Mouse (Mus musculus): ENCODE data around the gene Dennd5a. TPM values are rescaled to one million over a fixed set of nuclear protein-coding genes. Genes with fewer than 3 reads are reported as not detected.

The Dennd5a gene
- total RNA-seq, 2 experiments from 2014 or later: 134 to 147 TPM

- intact Hi-C loops (cut with DNase I): no loop called here
- DNase-seq: no peak
These were observed 110.4 kb downstream of the Dennd5a start for GRCm38 (mm10) chr7:109849750-109850434.

- no peak for DNase-seq
- intact Hi-C loops (cut with DNase I): no loop called here
These were observed 111.2 kb downstream of the Dennd5a start for GRCm38 (mm10) chr7:109848867-109849733.

- DNase-seq: no peak
- intact Hi-C loops (cut with DNase I): no loop called here
These were observed 116.2 kb downstream of the Dennd5a start for GRCm38 (mm10) chr7:109844100-109844499.

Other genes with a start within 250 kb of the Dennd5a start
- gene BC051019, start 236.6 kb downstream of the Dennd5a start, total RNA-seq (2021): not detected
- not detected for gene Ascl3, start 228.7 kb downstream of the Dennd5a start, total RNA-seq (2021)
- 10 to 100 TPM; 29.8 to 31.1 TPM for gene Tmem9b, start 207.6 kb downstream of the Dennd5a start, total RNA-seq (2021)
- gene Nrip3, start 178.4 kb downstream of the Dennd5a start, total RNA-seq (2021): under 1 TPM; 0.08 to 0.47 TPM
- 10 to 100 TPM; 19.3 to 21.1 TPM for gene Scube2, start 94.8 kb downstream of the Dennd5a start, total RNA-seq (2021)
- gene Tmem41b, start 26.5 kb upstream of the Dennd5a start, total RNA-seq (2021): 10 to 100 TPM; 54.5 to 55.3 TPM
- gene Ipo7, start 57.8 kb upstream of the Dennd5a start, total RNA-seq (2021): 10 to 100 TPM; 95.6 to 96.4 TPM
- 10 to 100 TPM in 1 of 2 experiments, 1 to 10 TPM in 1; 9.7 to 12.8 TPM for gene Zfp143, start 100.7 kb upstream of the Dennd5a start, total RNA-seq (2021)
- gene Wee1, start 161.6 kb upstream of the Dennd5a start, total RNA-seq (2021): 1 to 10 TPM; 9.2 to 9.8 TPM